Mouse (Mus musculus): Measurements from ENCODE around the gene Kcnj14. TPM values are rescaled to one million over a fixed set of nuclear protein-coding genes. Genes with fewer than 3 reads are reported as not detected.

The Kcnj14 gene
- polyA plus RNA-seq, 1 experiment, result not detected

DNA sequence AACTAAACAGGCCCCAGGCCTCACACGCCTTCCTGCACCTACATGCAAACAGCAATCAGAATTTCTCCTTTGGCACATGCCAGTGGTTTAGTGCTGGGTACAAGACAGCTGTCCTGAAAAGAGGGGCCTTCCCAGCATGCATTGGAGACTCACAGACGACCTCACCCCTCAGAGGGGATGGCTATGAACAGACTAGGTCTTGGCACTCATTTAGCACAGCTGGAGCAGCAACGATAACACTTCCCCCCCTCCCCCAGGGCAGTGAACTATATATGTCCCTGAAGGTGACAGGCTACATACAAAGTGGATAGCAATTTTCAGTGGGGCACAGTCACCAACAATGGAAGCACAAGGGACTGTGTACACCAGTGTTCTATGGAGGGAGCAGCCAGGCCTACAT, 39.9 kb upstream of the Kcnj14 start:
- no peak overlapping the region for H3K27ac ChIP-seq (ENCODE audit: insufficient read depth, low read depth, low read length)
- peaks cover 20% of the 10 kb centered on the region for H3K4me1 ChIP-seq (ENCODE audit: control insufficient read depth, insufficient read depth, low read length)
- H3K4me3 ChIP-seq (ENCODE audit: insufficient read depth, low read depth, low read length), result no peak overlapping the region
- 47% methylated on average over 3 of the region's 3 CpGs for WGBS
- TF ChIP-seq CTCF (IDR thresholded peaks at IDR 0.05; ENCODE audit: insufficient read depth, low read depth, low read length), result no peak
- TF ChIP-seq POLR2A (IDR thresholded peaks at IDR 0.05; ENCODE audit: insufficient read depth, low read depth, low read length), result no peak

DNA sequence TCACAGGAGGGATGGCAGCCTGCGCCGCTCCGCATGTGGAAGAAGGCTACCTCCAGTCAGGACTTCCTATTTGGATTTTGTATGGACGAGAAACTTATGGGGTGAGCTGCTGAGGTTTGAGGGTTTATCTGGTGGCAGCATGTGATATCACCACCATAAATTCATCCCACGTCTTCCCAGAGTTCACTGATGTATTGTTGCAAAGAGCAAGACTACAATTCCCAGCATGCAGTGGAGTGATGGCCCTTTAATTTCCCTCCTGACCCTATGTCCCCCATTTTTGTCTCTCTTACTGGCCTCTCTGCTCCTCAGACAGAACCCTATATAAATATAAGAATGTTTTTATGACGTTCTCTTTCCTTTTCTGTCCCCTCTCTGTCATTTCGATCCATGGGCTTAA, 38.2 kb upstream of the Kcnj14 start:
- 91% methylated on average over 7 of the region's 7 CpGs for WGBS
- no peak overlapping the region for H3K27ac ChIP-seq (ENCODE audit: insufficient read depth, low read depth, low read length)
- TF ChIP-seq POLR2A (IDR thresholded peaks at IDR 0.05; ENCODE audit: insufficient read depth, low read depth, low read length), result no peak
- no peak for TF ChIP-seq CTCF (IDR thresholded peaks at IDR 0.05; ENCODE audit: insufficient read depth, low read depth, low read length)
- H3K4me1 ChIP-seq (ENCODE audit: control insufficient read depth, insufficient read depth, low read length), result peaks cover 11% of the 10 kb centered on the region
- no peak overlapping the region for H3K4me3 ChIP-seq (ENCODE audit: insufficient read depth, low read depth, low read length)

DNA sequence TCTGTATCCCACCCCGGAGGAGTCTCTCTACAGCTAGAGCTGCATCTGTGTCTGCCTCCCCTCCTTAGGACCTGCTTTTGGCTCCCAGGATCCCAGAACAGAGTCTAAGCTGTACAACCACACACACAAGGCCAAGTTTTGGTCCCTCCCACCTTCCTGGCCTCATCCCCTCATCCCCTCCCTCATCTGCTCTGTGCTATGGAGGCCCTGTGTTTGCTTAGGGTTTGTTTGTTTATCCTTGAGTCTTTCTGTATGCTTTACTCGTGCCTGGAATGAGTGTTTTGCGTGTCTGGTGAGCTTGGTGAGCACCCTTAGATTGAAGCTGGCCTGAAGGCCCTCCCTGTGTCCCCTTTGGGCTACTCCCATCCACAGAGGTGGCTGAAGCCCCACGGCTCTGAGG, 34.4 kb upstream of the Kcnj14 start:
- H3K4me3 ChIP-seq (ENCODE audit: insufficient read depth, low read depth, low read length), result no peak overlapping the region
- WGBS, result 89% methylated on average over 4 of the region's 4 CpGs
- TF ChIP-seq POLR2A (IDR thresholded peaks at IDR 0.05; ENCODE audit: insufficient read depth, low read depth, low read length) (no peak), CTCF (IDR thresholded peaks at IDR 0.05; ENCODE audit: insufficient read depth, low read depth, low read length) (no peak)
- no peak overlapping the region for H3K27ac ChIP-seq (ENCODE audit: insufficient read depth, low read depth, low read length)
- H3K4me1 ChIP-seq (ENCODE audit: control insufficient read depth, insufficient read depth, low read length), result peaks cover 13% of the 10 kb centered on the region

DNA sequence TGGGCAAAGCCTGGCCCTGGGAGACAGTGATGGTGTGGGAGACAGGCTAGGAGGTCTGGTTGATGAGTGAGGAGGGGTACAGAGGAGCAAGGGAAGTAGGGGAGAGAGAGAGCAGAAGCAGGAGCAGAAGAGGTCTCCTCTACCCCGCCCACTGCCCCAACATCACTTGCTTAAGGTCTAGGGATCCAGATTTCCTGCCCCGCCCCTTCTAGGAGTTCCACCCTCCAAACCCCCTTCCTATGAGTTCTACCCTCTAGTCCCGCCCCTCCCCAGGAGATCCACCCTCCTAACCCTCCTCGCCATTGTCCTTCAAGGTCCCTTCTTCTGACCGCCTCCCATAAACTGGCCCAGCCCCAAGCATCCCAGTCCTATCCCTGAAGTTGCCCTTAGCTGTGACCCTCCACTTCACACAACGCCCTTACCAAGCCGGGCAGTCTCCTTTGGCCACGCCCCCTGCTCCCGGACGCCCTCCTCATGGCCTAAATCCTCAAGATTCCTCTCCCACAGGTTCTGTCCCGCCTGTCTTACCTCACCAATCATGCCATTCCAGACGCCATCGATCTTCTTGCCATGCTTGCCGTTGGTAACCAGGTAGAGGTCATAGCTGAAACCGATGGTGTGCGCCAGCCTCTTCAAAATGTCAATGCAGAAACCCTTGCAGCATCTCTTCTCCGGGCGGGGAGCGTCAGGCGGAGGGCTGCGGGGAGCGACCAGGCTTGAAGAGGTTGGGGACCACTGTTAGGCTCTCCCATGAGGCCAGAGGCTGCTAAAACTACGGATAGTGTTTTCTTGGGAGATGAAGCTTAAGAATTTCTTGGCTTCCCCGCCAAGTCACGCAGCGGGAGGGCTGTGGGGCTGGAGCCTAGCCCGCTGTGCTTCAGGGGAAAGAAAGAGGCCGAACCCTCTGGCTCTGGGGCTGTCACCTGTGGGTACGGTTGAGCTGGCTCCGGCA, 32.6 kb upstream of the Kcnj14 start:
- H3K4me3 ChIP-seq (ENCODE audit: insufficient read depth, low read depth, low read length), result peak overlapping the region; percentile 25
- H3K4me1 ChIP-seq (ENCODE audit: control insufficient read depth, insufficient read depth, low read length), result peaks cover 13% of the 10 kb centered on the region
- 18% methylated on average over 30 of the region's 30 CpGs for WGBS
- H3K27ac ChIP-seq (ENCODE audit: insufficient read depth, low read depth, low read length), result no peak overlapping the region
- no peak for TF ChIP-seq POLR2A (IDR thresholded peaks at IDR 0.05; ENCODE audit: insufficient read depth, low read depth, low read length)

DNA sequence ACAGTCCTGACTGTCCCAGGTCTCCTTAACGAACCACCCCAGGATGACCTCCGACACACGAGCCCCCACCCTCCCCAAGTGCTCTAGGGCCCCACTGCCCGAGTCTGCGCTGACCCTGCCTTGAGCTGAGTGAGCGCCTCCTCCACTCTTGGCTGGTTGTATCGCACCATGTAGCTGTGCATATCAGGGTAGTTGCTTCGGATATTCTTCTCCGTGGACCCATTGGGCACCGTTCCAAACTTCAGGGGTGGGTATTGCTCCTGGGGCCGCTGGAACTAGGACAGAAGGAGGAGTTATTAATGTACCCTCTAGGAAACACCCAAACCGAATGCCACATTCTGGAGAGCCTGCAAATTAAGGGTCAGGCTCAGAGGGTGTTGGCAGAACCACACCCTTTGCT, 28.5 kb upstream of the Kcnj14 start:
- Histone ChIP-seq H3K27ac (ENCODE audit: insufficient read depth, low read depth, low read length) (no peak overlapping the region), H3K4me3 (ENCODE audit: insufficient read depth, low read depth, low read length) (no peak overlapping the region), H3K4me1 (ENCODE audit: control insufficient read depth, insufficient read depth, low read length) (peaks cover 18% of the 10 kb centered on the region)
- TF ChIP-seq CTCF (IDR thresholded peaks at IDR 0.05; ENCODE audit: insufficient read depth, low read depth, low read length), result no peak
- TF ChIP-seq POLR2A (IDR thresholded peaks at IDR 0.05; ENCODE audit: insufficient read depth, low read depth, low read length), result no peak
- WGBS, result 79% methylated on average over 12 of the region's 12 CpGs

DNA sequence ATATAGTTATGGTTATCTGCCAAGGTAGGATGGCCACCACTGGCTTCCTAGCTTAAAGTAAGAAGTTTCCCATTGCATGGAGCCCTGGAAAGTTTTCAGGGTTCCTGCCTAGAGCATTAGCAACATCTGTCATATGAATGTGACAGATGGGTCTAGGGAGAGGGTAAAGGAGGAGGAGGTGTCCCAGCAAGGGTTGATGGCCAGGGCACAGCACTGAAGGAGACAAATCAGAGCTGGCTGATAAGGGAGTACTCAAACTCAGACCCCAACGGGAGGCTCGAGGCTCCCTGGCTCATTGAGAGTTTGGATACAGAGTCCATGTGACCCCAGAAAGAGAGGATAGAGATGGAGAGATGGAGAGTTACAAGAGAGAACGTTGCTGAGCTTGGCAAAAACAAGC, 26.1 kb upstream of the Kcnj14 start:
- Histone ChIP-seq H3K4me1 (ENCODE audit: control insufficient read depth, insufficient read depth, low read length) (peaks cover 5% of the 10 kb centered on the region; the same call in 1 of the 2 replicates), H3K27ac (ENCODE audit: insufficient read depth, low read depth, low read length) (no peak overlapping the region), H3K4me3 (ENCODE audit: insufficient read depth, low read depth, low read length) (no peak overlapping the region)
- TF ChIP-seq POLR2A (IDR thresholded peaks at IDR 0.05; ENCODE audit: insufficient read depth, low read depth, low read length) (no peak), CTCF (IDR thresholded peaks at IDR 0.05; ENCODE audit: insufficient read depth, low read depth, low read length) (no peak)
- WGBS, result 78% methylated on average over 3 of the region's 3 CpGs

DNA sequence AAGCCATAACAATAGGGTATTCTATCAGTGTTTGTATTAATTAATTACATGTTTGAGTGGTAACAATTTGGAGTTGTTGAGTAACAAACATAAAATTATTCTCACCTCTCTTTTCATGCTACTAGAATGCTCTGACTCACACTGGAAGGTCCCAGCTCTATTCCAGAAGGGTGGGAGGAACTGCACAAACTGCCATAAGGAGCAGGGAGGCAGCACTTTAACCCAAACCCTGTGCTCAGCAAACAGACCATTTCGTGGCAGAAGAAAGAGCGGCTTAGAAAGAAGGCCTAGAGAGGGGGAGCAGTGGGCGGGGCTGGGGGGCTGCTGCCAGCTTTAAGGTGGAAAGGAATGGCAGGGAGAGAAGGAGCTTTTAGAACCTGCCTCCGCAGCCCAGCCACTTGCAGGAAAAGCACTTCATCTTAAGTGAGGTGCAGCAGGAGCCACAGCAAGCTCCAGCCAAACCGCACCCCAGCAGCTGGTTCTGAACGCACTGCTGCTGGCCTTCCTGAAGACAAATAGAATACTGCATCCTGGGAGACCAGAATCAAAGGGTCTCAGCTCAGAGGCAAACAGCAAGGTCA, 24.0 kb upstream of the Kcnj14 start:
- no peak for TF ChIP-seq POLR2A (IDR thresholded peaks at IDR 0.05; ENCODE audit: insufficient read depth, low read depth, low read length)
- no peak for TF ChIP-seq CTCF (IDR thresholded peaks at IDR 0.05; ENCODE audit: insufficient read depth, low read depth, low read length)
- H3K4me3 ChIP-seq (ENCODE audit: insufficient read depth, low read depth, low read length), result no peak overlapping the region
- WGBS, result 13% methylated on average over 6 of the region's 6 CpGs
- peaks cover 5% of the 10 kb centered on the region; the same call in 1 of the 2 replicates for H3K4me1 ChIP-seq (ENCODE audit: control insufficient read depth, insufficient read depth, low read length)
- H3K27ac ChIP-seq (ENCODE audit: insufficient read depth, low read depth, low read length), result no peak overlapping the region

DNA sequence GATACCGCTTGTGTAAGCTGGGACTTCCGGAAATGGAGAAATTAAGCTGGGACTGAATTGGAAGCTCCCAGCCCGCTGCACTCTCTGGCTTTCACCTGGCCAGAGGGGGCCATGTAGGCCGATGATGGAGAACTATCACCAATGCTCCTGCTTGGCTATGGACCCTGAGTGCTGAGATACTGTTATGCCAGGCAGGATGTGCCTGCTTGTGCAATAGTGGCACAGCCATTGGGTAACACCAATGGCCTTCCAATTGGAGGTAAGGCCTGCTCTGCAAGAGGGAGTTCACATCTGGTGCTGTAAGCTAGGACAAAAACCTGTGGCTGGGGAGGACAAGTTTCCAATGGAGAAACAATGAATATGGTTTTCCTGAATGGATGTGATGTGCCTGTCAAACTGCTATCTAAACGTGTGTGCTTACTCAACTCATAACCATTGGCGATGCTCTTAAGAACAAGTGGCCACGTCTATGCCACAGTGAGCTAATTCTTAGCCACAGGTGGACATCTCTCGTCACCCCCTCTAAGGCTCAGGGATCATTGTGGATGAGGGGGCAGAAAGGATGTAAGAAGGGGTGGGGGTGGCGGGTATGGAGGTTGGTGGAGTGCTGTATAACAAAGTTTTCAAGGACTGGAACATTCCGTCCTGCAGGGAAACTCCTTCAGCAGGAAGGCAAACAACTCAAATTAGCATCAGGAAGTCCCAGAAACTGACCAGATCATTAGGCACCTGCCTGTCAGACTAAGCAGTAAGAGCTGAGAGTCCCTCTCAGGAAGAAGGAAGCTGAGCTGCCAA, 18.6 kb upstream of the Kcnj14 start:
- Histone ChIP-seq H3K27ac (ENCODE audit: insufficient read depth, low read depth, low read length) (no peak overlapping the region), H3K4me1 (ENCODE audit: control insufficient read depth, insufficient read depth, low read length) (no peaks in the 10 kb centered on the region), H3K4me3 (ENCODE audit: insufficient read depth, low read depth, low read length) (no peak overlapping the region)
- no peak for TF ChIP-seq POLR2A (IDR thresholded peaks at IDR 0.05; ENCODE audit: insufficient read depth, low read depth, low read length)
- TF ChIP-seq CTCF (IDR thresholded peaks at IDR 0.05; ENCODE audit: insufficient read depth, low read depth, low read length), result no peak
- 92% methylated on average over 10 of the region's 10 CpGs for WGBS
